Mouse (Mus musculus): Measurements from ENCODE around the gene Ints1. TPM values are rescaled to one million over a fixed set of nuclear protein-coding genes. Genes with fewer than 3 reads are reported as not detected.

Gene Ints1
- polyA plus RNA-seq, 1 experiment: 108 TPM

- no peak overlapping the region for H3K4me3 ChIP-seq (replicated peaks; ENCODE audit: control insufficient read depth, low read depth, low read length)
- 93% methylated on average over 2 of the region's 2 CpGs for WGBS
- H3K27ac ChIP-seq (ENCODE audit: control insufficient read depth, insufficient read depth, low read depth, low read length, poor library complexity): no peak overlapping the region
- H3K4me1 ChIP-seq (ENCODE audit: control insufficient read depth, insufficient read depth, low read length): no peaks in the 10 kb centered on the region
- peak; percentile 95 for TF ChIP-seq CTCF (IDR thresholded peaks at IDR 0.05; ENCODE audit: control insufficient read depth, insufficient read depth, low read length)
- TF ChIP-seq POLR2A (IDR thresholded peaks at IDR 0.05; ENCODE audit: borderline replicate concordance, control insufficient read depth, low read depth, low read length): no peak
These were observed 57.8 kb downstream of the Ints1 start for GRCm38 (mm10) chr5:139717723-139718122.

- WGBS: 93% methylated on average over 10 of the region's 10 CpGs
- TF ChIP-seq POLR2A (IDR thresholded peaks at IDR 0.05; ENCODE audit: borderline replicate concordance, control insufficient read depth, low read depth, low read length) (no peak), CTCF (IDR thresholded peaks at IDR 0.05; ENCODE audit: control insufficient read depth, insufficient read depth, low read length) (no peak)
- no peaks in the 10 kb centered on the region for H3K4me1 ChIP-seq (ENCODE audit: control insufficient read depth, insufficient read depth, low read length)
- no peak overlapping the region for H3K27ac ChIP-seq (ENCODE audit: control insufficient read depth, insufficient read depth, low read depth, low read length, poor library complexity)
- no peak overlapping the region for H3K4me3 ChIP-seq (replicated peaks; ENCODE audit: control insufficient read depth, low read depth, low read length)
These were observed 69.0 kb downstream of the Ints1 start for GRCm38 (mm10) chr5:139706496-139706895.

GRCm38 (mm10) chr5:139702905-139703304, 72.6 kb downstream of the Ints1 start:
- WGBS: 48% methylated on average over 2 of the region's 2 CpGs
- no peak overlapping the region for H3K4me3 ChIP-seq (replicated peaks; ENCODE audit: control insufficient read depth, low read depth, low read length)
- H3K4me1 ChIP-seq (ENCODE audit: control insufficient read depth, insufficient read depth, low read length): no peaks in the 10 kb centered on the region
- TF ChIP-seq CTCF (IDR thresholded peaks at IDR 0.05; ENCODE audit: control insufficient read depth, insufficient read depth, low read length) (peak; percentile 60; the same call in 1 of the 2 replicates), POLR2A (IDR thresholded peaks at IDR 0.05; ENCODE audit: borderline replicate concordance, control insufficient read depth, low read depth, low read length) (no peak)
- no peak overlapping the region for H3K27ac ChIP-seq (ENCODE audit: control insufficient read depth, insufficient read depth, low read depth, low read length, poor library complexity)

- Histone ChIP-seq H3K27ac (ENCODE audit: control insufficient read depth, insufficient read depth, low read depth, low read length, poor library complexity) (no peak overlapping the region), H3K4me3 (replicated peaks; ENCODE audit: control insufficient read depth, low read depth, low read length) (no peak overlapping the region), H3K4me1 (ENCODE audit: control insufficient read depth, insufficient read depth, low read length) (no peaks in the 10 kb centered on the region)
- 4% methylated on average over 8 of the region's 10 CpGs for WGBS
- TF ChIP-seq CTCF (IDR thresholded peaks at IDR 0.05; ENCODE audit: control insufficient read depth, insufficient read depth, low read length): no peak
- no peak for TF ChIP-seq POLR2A (IDR thresholded peaks at IDR 0.05; ENCODE audit: borderline replicate concordance, control insufficient read depth, low read depth, low read length)
These were observed 73.2 kb downstream of the Ints1 start for GRCm38 (mm10) chr5:139702236-139702635.

Other genes starting within 250 kb of the Ints1 start
- not detected in 2 replicates for gene Uncx, start 232.2 kb downstream of the Ints1 start, polyA plus RNA-seq (2011; ENCODE audit: insufficient read depth, insufficient read length, low replicate concordance, missing spikeins)
- 20.3 and 28.0 TPM in 2 replicates for gene Micall2, start 39.3 kb downstream of the Ints1 start, polyA plus RNA-seq (2011; ENCODE audit: insufficient read depth, insufficient read length, low replicate concordance, missing spikeins)
- gene Mafk, start 15.8 kb upstream of the Ints1 start, polyA plus RNA-seq (2011; ENCODE audit: insufficient read depth, insufficient read length, low replicate concordance, missing spikeins): 37.3 and 53.2 TPM in 2 replicates
- not detected in 2 replicates for gene Tmem184a, start 44.2 kb upstream of the Ints1 start, polyA plus RNA-seq (2011; ENCODE audit: insufficient read depth, insufficient read length, low replicate concordance, missing spikeins)
- not detected in 2 replicates for gene Gm26938, start 50.7 kb upstream of the Ints1 start, polyA plus RNA-seq (2011; ENCODE audit: insufficient read depth, insufficient read length, low replicate concordance, missing spikeins)
- gene Psmg3, start 51.2 kb upstream of the Ints1 start, polyA plus RNA-seq (2011; ENCODE audit: insufficient read depth, insufficient read length, low replicate concordance, missing spikeins): 35.8 and 48.1 TPM in 2 replicates
- not detected in 2 replicates for gene Elfn1, start 132.3 kb upstream of the Ints1 start, polyA plus RNA-seq (2011; ENCODE audit: insufficient read depth, insufficient read length, low replicate concordance, missing spikeins)

Measured in bone marrow, adult 2 months (tissue).